Mouse (Mus musculus): ENCODE measurements at regions not wholly inside any gene's neighbourhood (a gene's known extent, or its start where the extent isn't known, plus 50 kb on each side); places are given as distances from the start of the nearest gene placed in this dataset.

GRCm38 (mm10) chr6:91617685-91618084 lies 66.2 kb upstream of the Slc6a6 start:
- no peak for DNase-seq (ENCODE audit: low spot score in 2 of 2)

DNA sequence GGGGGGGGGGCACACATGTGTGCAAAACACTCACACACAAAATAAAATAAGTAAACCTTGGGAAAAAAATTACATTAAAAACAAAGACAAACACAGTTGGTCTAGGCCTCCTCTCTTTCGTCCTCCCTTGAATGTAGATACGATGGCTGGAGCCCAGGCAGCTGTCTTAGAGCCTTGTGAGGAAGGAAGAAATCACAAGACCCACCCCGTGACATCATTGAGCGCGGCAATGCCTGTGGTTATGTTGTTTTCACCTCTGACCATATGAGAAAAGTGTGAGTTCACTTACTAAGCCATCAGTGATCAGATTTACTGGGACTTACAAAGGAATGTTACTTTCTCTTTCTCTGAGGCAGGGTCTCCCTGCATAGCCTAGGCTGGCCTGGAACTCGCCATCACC lies 64.8 kb upstream of the Slc6a6 start:
- DNase-seq (ENCODE audit: low spot score in 2 of 2) = no peak

GRCm38 (mm10) chr6:91619735-91620732 lies 63.8 kb upstream of the Slc6a6 start:
- DNase-seq (ENCODE audit: low spot score in 2 of 2) = no peak

- no peak for DNase-seq (ENCODE audit: low spot score in 2 of 2)
Observed at GRCm38 (mm10) chr6:91621437-91621836, 62.4 kb upstream of the Slc6a6 start.

DNA sequence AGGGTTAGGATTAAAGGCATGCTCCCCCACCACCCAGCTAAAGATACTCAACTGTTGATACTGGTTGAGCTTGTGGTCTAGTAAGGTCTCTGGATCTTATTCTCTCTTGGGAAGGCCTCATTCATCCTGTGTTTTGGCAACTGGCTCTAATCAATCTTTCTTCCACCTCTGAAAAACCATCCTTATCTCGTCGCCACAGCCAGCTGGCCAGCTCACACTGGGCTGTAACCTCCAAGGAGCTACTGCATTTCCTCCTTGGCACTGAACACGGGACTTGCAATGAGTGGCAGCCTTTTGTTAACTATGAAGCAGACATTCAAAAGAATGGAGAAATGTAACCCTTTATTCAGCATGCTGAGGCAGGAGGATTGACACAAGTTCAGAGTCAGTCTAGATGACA lies 61.4 kb upstream of the Slc6a6 start:
- DNase-seq (ENCODE audit: low spot score in 2 of 2) = no peak

DNA sequence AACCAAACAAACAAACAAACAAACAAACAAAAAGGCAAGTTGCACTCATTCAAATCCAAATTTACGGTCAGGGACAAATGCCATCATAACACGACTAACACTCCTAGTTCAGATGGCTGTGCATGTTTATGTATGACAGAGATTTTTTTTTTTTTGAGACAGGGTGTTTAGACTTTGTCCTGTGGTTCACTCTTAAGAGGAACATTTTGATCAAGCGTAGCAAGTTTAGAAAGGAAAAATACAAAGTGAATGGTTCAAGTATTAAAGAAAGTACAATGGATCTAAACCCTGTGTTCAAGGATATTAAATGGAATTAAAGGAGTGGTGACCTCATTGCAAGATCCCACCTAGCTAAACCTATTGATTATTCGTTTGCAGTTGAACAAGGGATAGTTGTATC lies 60.2 kb upstream of the Slc6a6 start:
- DNase-seq (ENCODE audit: low spot score in 2 of 2) = no peak

DNA sequence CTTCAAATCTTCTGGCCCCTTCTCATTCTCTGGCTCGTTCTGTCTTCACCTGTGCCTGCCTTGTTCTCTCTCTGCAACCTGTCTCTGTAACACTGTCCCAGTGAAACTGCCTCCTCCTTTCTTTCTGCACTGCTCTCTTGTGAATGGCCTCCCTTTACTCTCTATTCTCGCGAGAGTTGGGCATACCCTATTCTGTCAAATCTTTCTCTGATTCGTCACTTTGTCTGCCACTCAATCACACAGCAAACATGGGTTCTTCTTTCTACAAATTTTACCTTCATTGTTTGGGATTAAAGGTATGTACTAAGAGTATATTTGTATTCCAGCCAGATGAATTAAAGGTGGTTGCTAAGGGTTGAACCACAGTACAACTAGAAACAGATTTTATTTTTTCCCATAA lies 54.6 kb upstream of the Slc6a6 start:
- no peak for DNase-seq (ENCODE audit: low spot score in 2 of 2)

DNA sequence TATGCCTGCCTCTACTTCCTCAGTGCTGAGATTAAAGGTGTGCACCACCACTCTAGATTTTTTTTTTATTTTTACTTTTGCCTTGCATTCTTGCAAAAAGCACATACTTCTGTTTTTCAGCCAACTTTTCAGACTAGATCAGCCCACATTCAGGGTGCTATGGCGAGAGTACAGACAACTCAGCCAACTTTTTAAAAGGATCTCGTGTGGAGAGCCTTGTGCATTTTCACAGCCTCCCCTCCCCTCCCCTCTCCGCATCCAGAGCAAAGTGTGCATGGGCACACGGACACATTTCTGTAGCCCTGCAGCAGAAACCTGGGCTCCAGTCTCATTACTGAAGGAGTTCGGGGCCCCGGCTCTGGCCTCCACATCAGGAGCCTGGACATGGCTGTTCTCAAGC lies 52.6 kb upstream of the Slc6a6 start:
- DNase-seq (ENCODE audit: low spot score in 2 of 2) = no peak

Measured in layer of hippocampus, adult 18-20 months (tissue).